In the genomic region with DNA sequence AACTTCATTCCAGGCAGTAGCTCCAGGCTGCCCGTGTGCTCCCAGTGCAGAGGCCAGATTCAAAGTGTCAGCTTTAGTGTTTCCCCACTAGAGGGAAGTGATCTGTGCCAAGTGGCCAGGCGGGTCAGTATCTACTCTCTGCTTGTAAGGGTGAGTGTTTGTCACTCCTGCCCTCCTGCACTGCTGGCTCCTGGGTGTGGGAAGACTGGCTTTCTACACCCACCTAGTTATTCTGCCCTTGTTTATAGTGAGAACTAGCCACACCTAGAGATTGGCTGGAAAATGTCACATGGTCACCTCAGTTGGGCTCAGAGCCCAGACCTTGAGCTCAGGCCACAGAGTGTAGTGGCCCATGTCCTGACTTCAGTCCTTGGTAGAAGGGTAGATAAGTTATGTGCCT, we compare ENCODE assay signal across 8 mouse cellular contexts. TPM values are rescaled to one million over a fixed set of nuclear protein-coding genes. Genes with fewer than 3 reads are reported as not detected.
DNase-seq lines count a peak whose midpoint lies in the region; ATAC-seq and TF ChIP-seq lines count a peak whose summit lies in the region.

No protein-coding gene starts in this region.

- 44% methylated on average over 2 of the region's 2 CpGs for WGBS in kidney, embryonic 16.5 days
- WGBS in heart, embryonic 15.5 days, result 36% methylated on average over 2 of the region's 2 CpGs
- WGBS in lung, adult 2 months, result 12% methylated on average over 2 of the region's 2 CpGs
- 74% methylated on average over 2 of the region's 2 CpGs for WGBS in forebrain, embryonic 12.5 days

- peak; percentile 70; the same call in 1 of the 2 replicates for TF ChIP-seq POLR2A in lung, adult 2 months (IDR thresholded peaks at IDR 0.05; ENCODE audit: borderline replicate concordance, extremely low read depth, low read depth, low read length)

- H3K4me1 ChIP-seq in kidney, embryonic 16.5 days (ENCODE audit: insufficient read depth, low read length), result peaks cover 20% of the 10 kb centered on the region
- peaks cover 20% of the 10 kb centered on the region for H3K4me1 ChIP-seq in heart, embryonic 15.5 days (replicated peaks)
- H3K4me1 ChIP-seq in lung, adult 2 months (ENCODE audit: control insufficient read depth, insufficient read depth, low read length), result peaks cover 16% of the 10 kb centered on the region
- H3K4me1 ChIP-seq in forebrain, embryonic 12.5 days, result peaks cover 13% of the 10 kb centered on the region

- H3K9ac ChIP-seq in kidney, embryonic 16.5 days (replicated peaks; ENCODE audit: low read length), result no peak overlapping the region
- no peak overlapping the region for H3K9ac ChIP-seq in heart, embryonic 15.5 days
- H3K9ac ChIP-seq in forebrain, embryonic 12.5 days, result no peak overlapping the region

- H3K4me3 ChIP-seq in kidney, embryonic 16.5 days (ENCODE audit: low read length), result no peak overlapping the region
- H3K4me3 ChIP-seq in heart, embryonic 15.5 days, result 0 out of 2 replicates have a peak overlapping the region, but pooled peaks have one; percentile 75
- H3K4me3 ChIP-seq in lung, adult 2 months (replicated peaks; ENCODE audit: extremely low read depth, low read depth, low read length), result no peak overlapping the region
- no peak overlapping the region for H3K4me3 ChIP-seq in forebrain, embryonic 12.5 days (replicated peaks)

- H3K27ac ChIP-seq in kidney, embryonic 16.5 days (ENCODE audit: low read length), result no peak overlapping the region
- H3K27ac ChIP-seq in heart, embryonic 15.5 days, result peak overlapping the region; percentile 78
- H3K27ac ChIP-seq in forebrain, embryonic 12.5 days, result no peak overlapping the region

- ATAC-seq in kidney, embryonic 16.5 days (ENCODE audit: low FRiP score, low TSS enrichment), result no peak
- peak; percentile 91 for ATAC-seq in heart, embryonic 15.5 days (replicated peaks; ENCODE audit: insufficient number of reproducible peaks, insufficient read depth, low FRiP score, low read depth)
- ATAC-seq in forebrain, embryonic 12.5 days (ENCODE audit: low FRiP score), result no peak

- H3K9me3 ChIP-seq in kidney, embryonic 16.5 days (ENCODE audit: low read length), result no peaks in the 10 kb centered on the region
- no peaks in the 10 kb centered on the region for H3K9me3 ChIP-seq in heart, embryonic 15.5 days (replicated peaks)
- peaks cover 7% of the 10 kb centered on the region; the same call in 1 of the 2 replicates for H3K9me3 ChIP-seq in forebrain, embryonic 12.5 days

- peak; percentile 77 for DNase-seq in kidney, adult 18-20 months
- peak; percentile 74 for DNase-seq in adrenal gland, adult 2 months
- peak; percentile 52 for DNase-seq in lung, adult 2 months
- DNase-seq in layer of hippocampus, adult 18-20 months (ENCODE audit: low spot score in 2 of 2), result no peak
- no peak for DNase-seq in embryo, embryonic 10.5 days (ENCODE audit: low spot score)

- TF ChIP-seq CTCF in lung, adult 2 months (IDR thresholded peaks at IDR 0.05; ENCODE audit: insufficient read depth, low read length), result peak; percentile 28; the same call in 1 of the 2 replicates

- H3K27me3 ChIP-seq in kidney, embryonic 16.5 days (ENCODE audit: insufficient read depth, low read length), result no peaks in the 10 kb centered on the region
- H3K27me3 ChIP-seq in heart, embryonic 15.5 days, result no peaks in the 10 kb centered on the region
- H3K27me3 ChIP-seq in forebrain, embryonic 12.5 days, result no peaks in the 10 kb centered on the region

- H3K4me2 ChIP-seq in kidney, embryonic 16.5 days (replicated peaks; ENCODE audit: low read depth, low read length), result no peak overlapping the region
- peak overlapping the region; percentile 82 for H3K4me2 ChIP-seq in heart, embryonic 15.5 days
- no peak overlapping the region for H3K4me2 ChIP-seq in forebrain, embryonic 12.5 days

- H3K36me3 ChIP-seq in kidney, embryonic 16.5 days (ENCODE audit: insufficient read depth, low read length), result peaks cover 17% of the 10 kb centered on the region
- H3K36me3 ChIP-seq in heart, embryonic 15.5 days, result peaks cover 37% of the 10 kb centered on the region
- H3K36me3 ChIP-seq in forebrain, embryonic 12.5 days (replicated peaks), result peaks cover 38% of the 10 kb centered on the region

RNA-seq across cellular contexts. Expression of a gene that starts 2.5 kb away (rescaled TPM):
- polyA plus RNA-seq in kidney, embryonic 16.5 days (2015; fragmentation: Nextera tagmentation; extraction: Ambion mirVana), result 59.5 and 59.6 TPM in 2 replicates
- 10 to 100 TPM; 49.2 to 58.9 TPM for total RNA-seq in adrenal gland, adult 2 months (2021)
- polyA plus RNA-seq in adrenal gland, adult 2 months (2012; rRNA removed), result 41.4 and 41.5 TPM in 2 replicates
- polyA plus RNA-seq in heart, embryonic 15.5 days (2015; fragmentation: Nextera tagmentation; extraction: Ambion mirVana), result 49.9 and 55.5 TPM in 2 replicates
- polyA plus RNA-seq in lung, adult 2 months (2012; rRNA removed), result 49.0 and 71.7 TPM in 2 replicates
- 38.2 and 40.9 TPM in 2 replicates for polyA plus RNA-seq in forebrain, embryonic 12.5 days (2016; fragmentation: Nextera tagmentation; extraction: Ambion mirVana)
- total RNA-seq in layer of hippocampus, adult 18-20 months (2021), result 10 to 100 TPM; 37.7 to 43.0 TPM

RNA-seq across cellular contexts. Expression of a gene that starts 33.5 kb away (rescaled TPM):
- 92.2 and 97.3 TPM in 2 replicates for polyA plus RNA-seq in kidney, embryonic 16.5 days (2015; fragmentation: Nextera tagmentation; extraction: Ambion mirVana)
- 10 to 100 TPM; 43.2 to 67.9 TPM for total RNA-seq in adrenal gland, adult 2 months (2021)
- 55.7 and 61.4 TPM in 2 replicates for polyA plus RNA-seq in adrenal gland, adult 2 months (2012; rRNA removed)
- polyA plus RNA-seq in heart, embryonic 15.5 days (2015; fragmentation: Nextera tagmentation; extraction: Ambion mirVana), result 61.3 and 69.2 TPM in 2 replicates
- 46.7 and 51.4 TPM in 2 replicates for polyA plus RNA-seq in lung, adult 2 months (2012; rRNA removed)
- polyA plus RNA-seq in forebrain, embryonic 12.5 days (2016; fragmentation: Nextera tagmentation; extraction: Ambion mirVana), result 117 and 118 TPM in 2 replicates
- 10 to 100 TPM; 49.3 to 59.6 TPM for total RNA-seq in layer of hippocampus, adult 18-20 months (2021)

RNA-seq across cellular contexts. Expression of a gene that starts 55.9 kb away (rescaled TPM):
- 12.6 and 13.7 TPM in 2 replicates for polyA plus RNA-seq in kidney, embryonic 16.5 days (2015; fragmentation: Nextera tagmentation; extraction: Ambion mirVana)
- total RNA-seq in adrenal gland, adult 2 months (2021), result 10 to 100 TPM; 10.1 to 15.1 TPM
- polyA plus RNA-seq in adrenal gland, adult 2 months (2012; rRNA removed), result 5.1 and 5.7 TPM in 2 replicates
- polyA plus RNA-seq in heart, embryonic 15.5 days (2015; fragmentation: Nextera tagmentation; extraction: Ambion mirVana), result 10.8 and 14.4 TPM in 2 replicates
- polyA plus RNA-seq in lung, adult 2 months (2012; rRNA removed), result 5.4 and 8.4 TPM in 2 replicates
- polyA plus RNA-seq in forebrain, embryonic 12.5 days (2016; fragmentation: Nextera tagmentation; extraction: Ambion mirVana), result 200 and 213 TPM in 2 replicates
- total RNA-seq in layer of hippocampus, adult 18-20 months (2021), result 100 to 1,000 TPM; 501 to 519 TPM

Comparison
In these comparisons a context has a peak if more than half of its experiments do, and no peak if none do; other contexts are left out.
1. DNase-seq: peak in kidney, adult 18-20 months (single experiment), adrenal gland, adult 2 months (single experiment) and lung, adult 2 months (single experiment); none in layer of hippocampus, adult 18-20 months (0 of 2) and embryo, embryonic 10.5 days (single experiment).
2. RNA of a gene that starts 55.9 kb away (polyA plus RNA-seq): 200 to 213 TPM in forebrain, embryonic 12.5 days; 12.6 to 13.7 TPM in kidney, embryonic 16.5 days, 10.8 to 14.4 TPM in heart, embryonic 15.5 days, 5.4 to 8.4 TPM in lung, adult 2 months and 5.1 to 5.7 TPM in adrenal gland, adult 2 months; every median in the first group is over 10 times any median in the second.